Mouse (Mus musculus) embryonic stem cell, embryonic (primary cell): ENCODE measurements around the gene Lgals3.

ENCODE experiments used
- CTCF ChIA-PET, 4 experiments: fragments of 300-600 bp in 2 of 4; fragments of 350-600 bp in 2 of 4; sonication (Branson Sonifier 250); formaldehyde crosslinking; loops; one replicate each; lab custom pipeline; 2022; ENCODE audit warnings: inconsistent platforms in 2 of 4; lab: Charles Lee
- POLR2A ChIA-PET, 4 experiments: fragments of 300-600 bp in 2 of 4; fragments of 350-600 bp in 2 of 4; sonication (Branson Sonifier 250); formaldehyde crosslinking; loops; one replicate each; lab custom pipeline; 2022; ENCODE audit warnings: antibody characterized with exemption in 4 of 4, inconsistent platforms in 1 of 4; lab: Charles Lee

Lgals3 gene

GRCm38 (mm10) chr14:47386125-47386524 is 18.6 kb downstream of the Lgals3 start:
- CTCF ChIA-PET = interaction anchor here in 2 of 4 experiments (0.6 to 1.4 kb wide), 2 partner anchors 12 to 32 kb away, joined by 3 to 9 read pairs; no protein-coding TSS in a partner anchor
- POLR2A ChIA-PET = interaction anchor here (0.7 to 6.4 kb wide), 15 partner anchors 9 to 107 kb away, joined by 3 to 42 read pairs (median 4); partner anchors contain the start of gene Lgals3 (in 2 of the 4)

- POLR2A ChIA-PET = interaction anchor here in 3 of 4 experiments (0.7 to 5.6 kb wide), 15 partner anchors 9 to 117 kb away, joined by 3 to 42 read pairs (median 3); partner anchors contain the start of genes Socs4 (in 1 of the 3) and Wdhd1 (in 1 of the 3)
- CTCF ChIA-PET = interaction anchor here in 3 of 4 experiments (0.7 to 2.1 kb wide), 7 partner anchors 13 to 117 kb away, joined by 3 to 10 read pairs (median 4); partner anchors contain the start of genes Socs4 (in 1 of the 3) and Wdhd1 (in 1 of the 3)
Observed at GRCm38 (mm10) chr14:47393354-47394094, 26.0 kb downstream of the Lgals3 start.

GRCm38 (mm10) chr14:47395007-47395406 is 27.5 kb downstream of the Lgals3 start:
- ChIA-PET CTCF (interaction anchor here (0.7 to 3.0 kb wide), 9 partner anchors 16 to 712 kb away, joined by 3 to 23 read pairs (median 9); partner anchors contain the start of genes Socs4 (in 1 of the 4) and Wdhd1 (in 1 of the 4)), POLR2A (interaction anchor here in 2 of 4 experiments (1.3 to 5.6 kb wide), 14 partner anchors 10 to 59 kb away, joined by 3 to 42 read pairs (median 7); no protein-coding TSS in a partner anchor)

GRCm38 (mm10) chr14:47395462-47396026 is 28.0 kb downstream of the Lgals3 start:
- POLR2A ChIA-PET = interaction anchor here in 3 of 4 experiments (0.9 to 5.6 kb wide), 26 partner anchors 10 to 120 kb away, joined by 3 to 42 read pairs (median 4); no protein-coding TSS in a partner anchor
- CTCF ChIA-PET = interaction anchor here (0.5 to 3.0 kb wide), 38 partner anchors 11 to 712 kb away, joined by 3 to 23 read pairs (median 5); partner anchors contain the start of genes Dlgap5 (in 2 of the 4), Socs4 (in 2 of the 4), Mapk1ip1l (in 1 of the 4) and Wdhd1 (in 1 of the 4)

GRCm38 (mm10) chr14:47396165-47396652 is 28.7 kb downstream of the Lgals3 start:
- ChIA-PET POLR2A (interaction anchor here (0.5 to 5.6 kb wide), 27 partner anchors 9 to 121 kb away, joined by 3 to 42 read pairs (median 4); partner anchors contain the start of gene Dlgap5 (in 1 of the 4)), CTCF (interaction anchor here (0.5 to 3.0 kb wide), 62 partner anchors 9 to 310 kb away, joined by 3 to 23 read pairs (median 4); partner anchors contain the start of genes Dlgap5 (in 2 of the 4), Socs4 (in 2 of the 4), Mapk1ip1l (in 1 of the 4) and Wdhd1 (in 1 of the 4))

- CTCF ChIA-PET = interaction anchor here in 2 of 4 experiments (0.6 kb wide), 2 partner anchors 61 to 243 kb away, joined by 5 to 10 read pairs; no protein-coding TSS in a partner anchor
- POLR2A ChIA-PET = interaction anchor here in 1 of 4 experiments (1.4 to 1.5 kb wide), 4 partner anchors 14 to 166 kb away, joined by 3 to 5 read pairs (median 3); no protein-coding TSS in a partner anchor
Observed at GRCm38 (mm10) chr14:47402735-47403134, 35.2 kb downstream of the Lgals3 start.

- POLR2A ChIA-PET = interaction anchor here (0.5 to 5.1 kb wide), 27 partner anchors 8 to 149 kb away, joined by 3 to 51 read pairs (median 4); partner anchors contain the start of genes Dlgap5 (in 3 of the 4), Lgals3 (in 1 of the 4) and Mapk1ip1l (in 1 of the 4)
- CTCF ChIA-PET = interaction anchor here (0.6 to 1.5 kb wide), 14 partner anchors 9 to 1475 kb away, joined by 3 to 15 read pairs (median 3); no protein-coding TSS in a partner anchor
Observed at GRCm38 (mm10) chr14:47406000-47406399, 38.4 kb downstream of the Lgals3 start.

GRCm38 (mm10) chr14:47417346-47417745 is 49.8 kb downstream of the Lgals3 start:
- ChIA-PET POLR2A (interaction anchor here in 3 of 4 experiments (0.5 to 4.8 kb wide), 21 partner anchors 10 to 151 kb away, joined by 3 to 51 read pairs (median 4); partner anchors contain the start of genes Mapk1ip1l (in 1 of the 3), Socs4 (in 1 of the 3) and Wdhd1 (in 1 of the 3)), CTCF (interaction anchor here in 3 of 4 experiments (0.7 to 2.1 kb wide), 5 partner anchors 21 to 116 kb away, joined by 4 to 9 read pairs (median 5); no protein-coding TSS in a partner anchor)

GRCm38 (mm10) chr14:47417775-47418665 is 50.5 kb downstream of the Lgals3 start, which contains the start of gene Dlgap5:
Dlgap5 (minus strand) TSS chr14:47418407.
- ChIA-PET POLR2A (interaction anchor here in 3 of 4 experiments (0.7 to 4.8 kb wide), 28 partner anchors 8 to 150 kb away, joined by 3 to 51 read pairs (median 4); partner anchors contain the start of genes Socs4 (in 2 of the 3), Wdhd1 (in 2 of the 3) and Mapk1ip1l (in 1 of the 3)), CTCF (interaction anchor here in 3 of 4 experiments (0.5 to 2.1 kb wide), 12 partner anchors 16 to 443 kb away, joined by 3 to 9 read pairs (median 4); partner anchors contain the start of genes Socs4 (in 1 of the 3) and Wdhd1 (in 1 of the 3))

GRCm38 (mm10) chr14:47418666-47418991 is 51.1 kb downstream of the Lgals3 start:
- CTCF ChIA-PET = interaction anchor here in 3 of 4 experiments (0.6 to 2.1 kb wide), 8 partner anchors 17 to 444 kb away, joined by 3 to 9 read pairs (median 4); no protein-coding TSS in a partner anchor
- POLR2A ChIA-PET = interaction anchor here in 3 of 4 experiments (0.7 to 4.8 kb wide), 19 partner anchors 9 to 150 kb away, joined by 3 to 51 read pairs (median 4); partner anchors contain the start of genes Socs4 (in 2 of the 3), Wdhd1 (in 2 of the 3) and Mapk1ip1l (in 1 of the 3)

- POLR2A ChIA-PET = interaction anchor here in 3 of 4 experiments (0.6 to 4.8 kb wide), 17 partner anchors 10 to 292 kb away, joined by 3 to 51 read pairs (median 5); partner anchors contain the start of genes Lgals3 (in 1 of the 3), Mapk1ip1l (in 1 of the 3), Socs4 (in 1 of the 3) and Wdhd1 (in 1 of the 3)
- CTCF ChIA-PET = interaction anchor here in 2 of 4 experiments (0.6 to 2.1 kb wide), 9 partner anchors 12 to 444 kb away, joined by 3 to 9 read pairs (median 4); no protein-coding TSS in a partner anchor
Observed at GRCm38 (mm10) chr14:47419034-47419625, 51.6 kb downstream of the Lgals3 start.

- CTCF ChIA-PET = interaction anchor here (0.5 to 1.3 kb wide), 11 partner anchors 11 to 1633 kb away, joined by 3 to 5 read pairs (median 3); no protein-coding TSS in a partner anchor
Observed at GRCm38 (mm10) chr14:47419723-47420276, 52.2 kb downstream of the Lgals3 start.

GRCm38 (mm10) chr14:47421606-47422005 is 54.1 kb downstream of the Lgals3 start:
- ChIA-PET CTCF (interaction anchor here in 3 of 4 experiments (0.7 to 1.9 kb wide), 5 partner anchors 25 to 113 kb away, joined by 3 to 9 read pairs (median 4); no protein-coding TSS in a partner anchor), POLR2A (interaction anchor here (0.6 to 2.2 kb wide), 17 partner anchors 10 to 151 kb away, joined by 3 to 11 read pairs (median 3); partner anchors contain the start of genes Socs4 (in 2 of the 4), Mapk1ip1l (in 1 of the 4) and Wdhd1 (in 1 of the 4))

More at GRCm38 (mm10) chr14:47419723-47420276, 52.2 kb downstream of the Lgals3 start:
- POLR2A ChIA-PET = interaction anchor here in 3 of 4 experiments (0.6 to 4.8 kb wide), 24 partner anchors 11 to 357 kb away, joined by 3 to 51 read pairs (median 3); partner anchors contain the start of genes Lgals3 (in 2 of the 3), Mapk1ip1l (in 1 of the 3), Socs4 (in 1 of the 3) and Wdhd1 (in 1 of the 3)

- ChIA-PET CTCF (interaction anchor here in 2 of 4 experiments (0.9 to 1.9 kb wide), 7 partner anchors 16 to 918 kb away, joined by 3 to 9 read pairs (median 4); no protein-coding TSS in a partner anchor), POLR2A (interaction anchor here in 3 of 4 experiments (0.5 to 2.2 kb wide), 29 partner anchors 9 to 879 kb away, joined by 3 to 11 read pairs (median 4); partner anchors contain the start of genes Gch1 (in 1 of the 3), Lgals3 (in 1 of the 3) and Mapk1ip1l (in 1 of the 3))
Observed at GRCm38 (mm10) chr14:47422466-47422865, 54.9 kb downstream of the Lgals3 start.
